Mouse (Mus musculus) bone marrow, adult 2 months (tissue): ENCODE results near the gene Zfp652.

Experiments used
- CTCF ChIP-seq: fragments of 200-500 bp; IDR thresholded peaks from 2 replicates; pipeline ENCODE4 v1.5.1; 2011; ENCODE audit warnings: low read length, control low read depth; ENCODE audit not compliant: control insufficient read depth, insufficient read depth
- POLR2A ChIP-seq: fragments of 200-500 bp; IDR thresholded peaks from 2 replicates; pipeline ENCODE4 v1.6.1; 2011; ENCODE audit warnings: low read depth, mild to moderate bottlenecking, control low read depth, low read length, borderline replicate concordance; ENCODE audit not compliant: control insufficient read depth

DNA sequence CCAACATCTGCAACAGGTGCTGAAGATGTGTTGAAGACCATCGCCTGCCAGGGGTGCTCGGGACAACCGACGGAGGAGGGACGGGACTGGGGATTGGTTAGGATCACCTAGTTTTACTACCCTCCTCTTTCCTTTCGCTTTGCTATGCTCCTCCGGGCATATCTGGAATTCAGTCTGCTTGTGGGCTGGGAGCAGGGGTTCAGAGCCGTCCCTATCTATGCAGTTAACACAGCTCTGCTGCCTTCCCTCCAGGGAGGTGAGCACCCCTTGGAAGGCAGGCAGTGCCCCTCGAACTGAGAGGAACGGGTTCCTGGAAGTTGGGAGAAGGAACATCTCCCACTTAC is 118.8 kb downstream of the Zfp652 start:
- TF ChIP-seq CTCF (no peak), POLR2A (no peak)
